Mouse (Mus musculus) kidney, postnatal 25 days (tissue): ENCODE measurements around the gene Scn8a.
A peak's percentile ranks its signal among the peaks of the same experiment; 100 is the strongest.
"Not testable (repeated sequence)": the region's sequence is repeated elsewhere in the genome, so short reads cannot be mapped to it uniquely, and the experiment has no call there.

Experiments used
- DNase-seq, 2 experiments: peaks; one replicate each; pipeline ENCODE4 v3.0.0; 2021; ENCODE audit warnings: mixed read lengths in 2 of 2

The Scn8a gene

DNA sequence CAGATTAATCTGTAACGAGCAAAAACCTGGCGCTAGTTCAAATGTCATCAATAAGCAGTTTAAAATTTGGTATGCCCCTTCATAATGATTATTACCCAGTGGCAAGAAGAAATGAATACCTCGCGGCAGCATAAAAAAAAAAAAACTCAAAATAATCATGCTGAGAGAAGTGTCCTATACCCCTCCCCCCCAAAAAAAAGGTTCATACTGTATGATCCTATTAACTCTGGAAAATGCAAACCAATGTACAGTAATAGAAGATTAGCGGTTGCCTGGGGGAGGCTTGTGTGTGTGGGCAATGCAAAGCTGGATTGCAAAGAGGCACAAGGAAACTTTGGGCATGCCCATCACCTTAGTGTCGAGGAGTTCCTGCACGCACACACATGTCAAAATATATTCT is at the start of gene Scn8a:
Scn8a (plus strand) TSS at position 301 of the 400 bp plus-strand sequence.
- no peak for DNase-seq

GRCm38 (mm10) chr15:100821824-100822223 is 47.8 kb upstream of the Scn8a start:
- DNase-seq = peak; percentile 70 to 77

DNA sequence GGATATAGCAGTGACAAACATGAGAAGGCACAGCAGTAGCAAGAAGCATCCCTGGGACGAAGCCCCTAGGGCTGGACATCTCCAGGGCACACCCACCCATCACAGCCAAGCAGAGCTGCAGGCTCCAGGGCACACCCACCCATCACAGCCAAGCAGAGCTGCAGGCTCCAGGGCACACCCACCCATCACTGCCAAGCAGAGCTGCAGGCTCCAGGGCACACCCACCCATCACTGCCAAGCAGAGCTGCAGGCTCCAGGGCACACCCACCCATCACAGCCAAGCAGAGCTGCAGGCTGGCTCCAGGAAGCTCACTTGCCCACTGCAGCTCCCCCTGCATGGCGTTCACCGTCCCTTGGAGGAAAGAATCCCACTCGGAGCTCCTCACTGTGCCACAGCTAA is 47.3 kb upstream of the Scn8a start:
- not testable (repeated sequence) for DNase-seq

DNA sequence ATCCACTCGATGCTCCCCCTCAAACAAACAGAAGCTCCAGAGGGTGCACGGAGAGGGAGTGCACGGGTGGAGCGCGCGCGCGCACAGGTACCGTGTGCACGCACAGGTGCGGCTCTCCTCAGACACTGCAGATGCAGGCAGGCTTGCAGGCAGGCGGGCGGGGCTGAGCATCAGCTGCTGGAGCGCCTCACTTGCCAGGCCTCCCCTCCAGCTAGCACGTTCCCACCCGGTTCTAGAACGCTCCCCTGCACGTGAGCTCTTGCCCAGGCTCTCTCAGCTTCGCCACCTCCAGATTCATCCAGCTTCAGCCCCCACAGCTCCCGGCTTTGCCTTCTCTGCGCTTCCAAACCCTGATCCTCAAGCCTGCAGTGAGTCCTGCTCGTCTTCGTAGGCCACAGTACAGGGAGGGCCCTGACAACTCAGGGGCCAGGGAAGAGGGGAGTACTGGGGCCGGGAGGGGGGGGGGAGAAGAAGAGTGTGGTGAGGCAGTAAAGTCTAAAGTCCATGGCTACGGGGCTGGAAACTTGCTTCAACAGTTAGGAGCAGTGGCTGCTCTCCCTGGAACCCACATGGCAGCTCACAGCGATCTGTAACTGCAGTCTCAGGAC is 44.3 kb upstream of the Scn8a start:
- DNase-seq = peak in 1 of 2 experiments; percentile 37

DNA sequence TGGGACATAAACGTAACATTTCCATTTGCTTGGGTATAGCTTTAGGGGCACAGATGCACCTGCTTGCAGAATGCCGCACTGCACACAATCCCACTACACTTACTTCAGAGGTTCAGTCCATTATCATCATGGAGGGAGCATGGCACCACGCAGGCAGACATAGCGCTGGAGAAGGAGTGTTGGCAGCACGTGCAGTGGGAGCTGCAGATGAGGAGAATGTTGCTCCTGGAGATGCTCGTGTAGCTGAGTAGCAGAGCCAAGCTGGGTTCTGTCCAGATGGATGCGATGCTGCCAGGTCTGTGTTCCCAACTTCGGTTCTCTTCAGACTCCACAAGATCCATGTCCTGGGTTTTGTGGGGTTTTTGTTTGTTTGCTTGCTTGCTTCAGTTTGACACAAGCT is 43.6 kb upstream of the Scn8a start:
- DNase-seq = no peak

- no peak for DNase-seq
These were observed 39.9 kb upstream of the Scn8a start for GRCm38 (mm10) chr15:100829775-100830174.

GRCm38 (mm10) chr15:100830682-100831081 is 39.0 kb upstream of the Scn8a start:
- DNase-seq = no peak

DNA sequence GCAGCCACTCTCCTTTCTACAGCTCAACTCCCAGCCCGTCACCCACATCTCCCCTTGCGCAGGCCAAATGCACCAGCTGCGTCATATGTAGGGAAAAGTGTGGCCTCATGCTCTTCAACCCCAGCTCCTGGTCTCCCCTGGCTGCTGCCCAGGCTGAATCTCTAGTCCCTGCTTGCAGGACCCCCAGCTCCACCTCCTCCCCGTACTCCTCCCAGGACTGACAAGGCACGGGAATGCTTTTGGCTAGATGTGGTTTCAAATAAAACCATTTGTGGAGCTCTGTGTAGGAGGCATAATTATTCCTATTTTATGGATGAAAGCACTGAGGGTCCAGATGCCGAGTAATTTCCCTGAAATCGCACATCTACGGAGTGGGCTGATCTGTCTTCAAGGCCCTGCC is 37.5 kb upstream of the Scn8a start:
- peak in 1 of 2 experiments; percentile 16 for DNase-seq

- DNase-seq = peak in 1 of 2 experiments; percentile 22
These were observed 36.9 kb upstream of the Scn8a start for GRCm38 (mm10) chr15:100832784-100833183.

GRCm38 (mm10) chr15:100836729-100837128 is 32.9 kb upstream of the Scn8a start:
- no peak for DNase-seq

DNA sequence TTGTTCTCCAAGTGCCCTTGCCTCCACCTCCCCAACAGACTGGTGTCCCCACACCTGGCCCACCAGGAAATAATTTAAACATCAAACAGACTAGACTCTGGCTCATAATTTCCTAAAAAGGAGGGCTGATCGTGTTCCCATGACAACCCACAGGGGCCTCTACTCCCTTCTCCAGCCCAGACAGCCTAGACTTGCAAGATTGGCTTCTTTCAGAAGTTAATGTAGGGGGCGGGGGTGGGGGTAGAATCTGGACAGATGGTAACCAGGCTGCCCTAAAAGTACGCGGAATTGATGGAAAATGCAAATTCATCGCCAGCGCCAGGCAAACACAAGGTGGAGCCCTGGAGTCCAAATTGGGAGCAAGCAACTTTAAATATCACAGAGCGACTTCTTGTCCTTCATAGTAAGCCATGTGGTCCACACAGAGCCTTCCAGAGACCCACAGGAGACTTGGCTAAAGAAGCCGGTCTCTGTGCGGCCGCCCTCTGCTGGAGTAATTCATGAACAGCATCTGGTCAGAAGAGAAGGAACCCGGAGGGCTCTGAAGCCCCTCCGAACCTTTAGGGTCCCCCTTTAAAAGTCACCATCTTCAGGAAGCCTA is 31.0 kb upstream of the Scn8a start:
- DNase-seq = peak; percentile 69 to 72

DNA sequence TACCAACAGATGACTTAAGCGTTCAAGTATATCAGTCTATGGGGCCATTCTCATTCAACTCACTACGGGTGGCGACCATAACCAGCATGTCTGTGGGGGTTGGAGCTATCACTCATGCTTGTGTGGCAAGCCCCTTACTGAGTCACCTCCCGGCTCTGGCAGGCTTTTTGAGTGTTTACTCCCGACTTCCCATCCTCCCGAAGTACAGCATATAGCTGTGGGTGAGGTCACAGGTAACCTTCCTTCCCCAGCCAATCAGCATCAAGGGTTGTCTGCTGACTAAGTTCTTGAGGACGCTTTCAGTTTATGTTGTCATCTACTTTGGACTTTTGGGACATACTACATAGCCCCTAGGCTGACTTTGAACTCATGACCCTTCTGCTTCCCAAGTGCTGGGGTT is 25.3 kb upstream of the Scn8a start:
- DNase-seq = no peak

GRCm38 (mm10) chr15:100845049-100845879 is 24.4 kb upstream of the Scn8a start:
- DNase-seq = peak; percentile 41 to 71

GRCm38 (mm10) chr15:100847193-100847592 is 22.5 kb upstream of the Scn8a start:
- DNase-seq = no peak

DNA sequence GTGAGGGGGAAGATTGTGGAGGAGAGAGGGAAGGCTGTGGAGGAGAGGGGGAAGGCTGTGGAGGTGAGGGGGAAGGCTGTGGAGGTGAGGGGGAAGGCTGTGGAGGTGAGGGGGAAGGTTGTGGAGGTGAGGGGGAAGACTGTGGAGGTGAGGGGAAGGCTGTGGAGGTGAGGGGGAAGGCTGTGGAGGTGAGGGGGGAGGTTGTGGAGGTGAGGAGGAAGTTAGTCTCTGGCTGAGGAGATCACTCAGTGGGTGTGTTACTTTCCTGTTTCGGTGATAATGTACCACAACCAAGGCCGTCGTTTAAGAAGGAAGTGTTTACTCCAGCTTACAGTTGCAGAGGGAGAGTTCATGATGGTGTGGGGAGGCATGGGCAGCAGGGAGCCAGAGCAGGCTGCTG is 12.1 kb upstream of the Scn8a start:
- DNase-seq = no peak

DNA sequence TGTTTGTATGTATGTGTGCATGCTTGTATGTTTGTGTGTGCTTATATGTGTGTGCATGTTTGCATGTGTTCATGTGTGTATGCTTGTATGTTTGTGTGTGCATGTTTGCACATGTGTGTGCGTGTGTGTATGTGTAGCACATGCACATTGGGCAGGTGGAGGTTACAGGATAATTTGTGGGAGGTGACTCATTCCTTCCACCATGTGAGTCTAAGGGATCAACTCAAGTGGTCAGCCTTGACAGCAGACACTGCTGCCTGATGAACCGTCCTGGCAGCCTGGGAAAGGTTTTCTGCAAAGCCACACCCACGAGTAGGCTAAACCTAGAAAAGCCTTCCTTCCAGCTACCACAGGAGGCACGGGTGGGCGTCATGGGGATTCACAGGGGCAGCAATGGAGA is 8.8 kb upstream of the Scn8a start:
- no peak for DNase-seq

GRCm38 (mm10) chr15:100865556-100865955 is 4.1 kb upstream of the Scn8a start:
- no peak for DNase-seq

- DNase-seq = peak; percentile 32 to 46
These were observed 530 bp downstream of the Scn8a start for GRCm38 (mm10) chr15:100870001-100870774.

DNA sequence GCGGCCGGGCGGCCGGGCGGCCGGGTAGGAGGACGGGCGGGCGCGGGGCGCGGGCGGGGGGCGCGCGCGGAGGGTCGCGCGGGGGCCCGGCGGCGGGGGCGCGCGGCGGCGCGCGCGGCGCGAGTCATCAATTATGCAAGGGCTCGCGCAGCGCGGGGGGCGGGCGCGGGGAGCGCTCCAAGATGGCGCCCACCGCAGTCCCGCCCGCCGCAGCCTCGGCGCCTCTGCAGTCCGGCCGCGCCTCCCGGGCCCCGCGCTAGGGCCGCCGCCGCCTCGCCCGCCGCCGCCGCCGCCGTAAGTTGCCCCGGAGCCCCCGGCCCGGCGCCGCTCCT is 1.1 kb downstream of the Scn8a start:
- DNase-seq = peak in 1 of 2 experiments; percentile 10

DNA sequence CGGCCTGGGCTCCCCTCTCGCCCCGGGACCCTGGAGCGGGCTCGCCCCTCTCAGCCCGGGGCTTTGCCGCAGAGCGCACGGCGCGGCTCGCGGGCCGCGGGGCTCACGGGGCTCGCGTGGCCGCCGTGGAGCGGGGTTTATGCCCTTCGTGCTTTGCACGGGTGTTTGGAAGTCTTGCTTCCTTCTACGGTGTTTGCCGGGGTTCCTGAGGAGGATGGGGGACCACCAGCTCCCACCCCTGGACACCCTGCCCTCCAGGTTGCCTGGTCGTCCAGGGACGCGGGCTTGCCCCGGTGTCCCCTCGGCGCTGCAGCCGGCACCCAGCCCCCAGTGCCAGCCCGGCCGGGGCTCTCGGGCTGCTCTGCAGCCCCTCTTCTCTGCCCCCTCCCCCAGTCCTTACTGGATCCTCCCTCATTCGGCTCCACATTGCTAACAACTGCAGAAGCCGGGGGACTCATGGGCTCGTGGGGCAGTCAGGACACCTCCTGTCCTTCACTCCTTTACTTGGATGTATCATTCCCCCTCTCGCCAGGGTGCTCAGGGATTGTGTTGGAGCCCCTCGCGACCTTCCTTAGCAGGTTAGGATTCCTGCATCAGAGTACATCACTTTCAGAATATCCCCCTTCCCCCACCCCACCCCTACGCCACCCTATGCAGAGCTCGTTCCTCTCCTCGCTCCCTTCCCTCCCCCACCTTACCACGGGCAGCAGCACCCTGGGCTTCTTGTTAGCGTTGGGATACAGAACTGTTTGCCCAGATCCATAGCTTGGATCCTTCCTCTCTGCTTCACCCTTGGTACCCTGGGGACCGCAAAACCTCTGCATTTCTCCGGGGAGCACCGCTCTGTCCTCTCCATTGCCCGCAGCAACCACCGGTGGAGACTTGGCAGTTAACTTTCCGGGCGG is 1.7 kb downstream of the Scn8a start:
- no peak for DNase-seq

- DNase-seq = peak; percentile 87 to 89
These were observed 3.5 kb downstream of the Scn8a start for GRCm38 (mm10) chr15:100873155-100873554.

- DNase-seq = no peak
These were observed 9.4 kb downstream of the Scn8a start for GRCm38 (mm10) chr15:100879073-100879472.
